In genomic region chr11:86834050-86834449, GRCm38 (mm10) we compare ENCODE assay signal across 11 mouse cellular contexts. TPM values are rescaled to one million over a fixed set of nuclear protein-coding genes. Genes with fewer than 3 reads are reported as not detected.
DNase-seq lines count a peak whose midpoint lies in the region.
"Had no signal": no experiment of that assay in that cellular context is flagged by ENCODE, and none has a peak within 500 bp of the region (broad histone marks: within the 10 kb centered on the region; RNA-seq: fewer than 3 reads in every experiment).

No protein-coding gene starts in this region.

- no peaks in the 10 kb centered on the region for H3K36me3 ChIP-seq in splenic B cell, adult 2 months (ENCODE audit: control insufficient read depth, insufficient read depth, low read length, poor library complexity, severe bottlenecking)
- H3K36me3 ChIP-seq: limb, embryonic 10.5 days; midbrain, embryonic 13.5 days had no signal

- no peaks in the 10 kb centered on the region for H3K27me3 ChIP-seq in splenic B cell, adult 2 months (ENCODE audit: control insufficient read depth, insufficient read depth, low read length, poor library complexity, severe bottlenecking)
- H3K27me3 ChIP-seq: midbrain, embryonic 13.5 days had no signal

- DNase-seq in cerebellum, postnatal 14 days, result peak; percentile 24 to 54
- DNase-seq in cerebellum, adult 9-11 months, result no peak
- DNase-seq in thymus, postnatal 14 days, result peak; percentile 13
- DNase-seq in thymus, postnatal 0 days (ENCODE audit: low spot score), result no peak
- peak; percentile 32 for DNase-seq in kidney, postnatal 14 days
- DNase-seq in splenic B cell, adult 2 months (ENCODE audit: low read depth, low spot score), result peak; percentile 75
- no peak for DNase-seq in retina, embryonic 14.5 days (ENCODE audit: low spot score)
- DNase-seq in embryo, embryonic 10.5 days (ENCODE audit: low spot score), result no peak
- DNase-seq: lung, postnatal 4 days had no signal

RNA-seq across cellular contexts. Expression of gene Dhx40, which starts 26.5 kb away (rescaled TPM):
- polyA plus RNA-seq in thymus, postnatal 0 days (2015; fragmentation: Nextera tagmentation; extraction: Ambion mirVana), result 20.2 and 20.3 TPM in 2 replicates

Comparison
In these comparisons a context has a peak if more than half of its experiments do, and no peak if none do; other contexts are left out.
1. DNase-seq: peak in cerebellum, postnatal 14 days (2 of 2), thymus, postnatal 14 days (single experiment), kidney, postnatal 14 days (single experiment) and splenic B cell, adult 2 months (single experiment); none in cerebellum, adult 9-11 months (single experiment), thymus, postnatal 0 days (single experiment), retina, embryonic 14.5 days (single experiment) and embryo, embryonic 10.5 days (single experiment).